Mouse (Mus musculus) heart, embryonic 13.5 days (tissue): Measurements from ENCODE around the gene Cela3a. TPM values are rescaled to one million over a fixed set of nuclear protein-coding genes. Genes with fewer than 3 reads are reported as not detected.

ENCODE experiments used
- polyA plus RNA-seq: library from polyadenylated mRNA; unstranded; fragments of >200 nt; fragmentation: Nextera tagmentation; extraction: Ambion mirVana; gene quantifications from 2 replicates; pipeline ENCODE4 v1.2.1, GENCODE M21; 2015

Gene Cela3a
- polyA plus RNA-seq, 1 experiment from 2014 or later: not detected

Other genes starting within 250 kb of the Cela3a start
- gene Wnt4, start 132.3 kb downstream of the Cela3a start, polyA plus RNA-seq: 0.84 and 0.95 TPM in 2 replicates
- 501 and 529 TPM in 2 replicates for gene Cdc42, start 52.1 kb downstream of the Cela3a start, polyA plus RNA-seq
- gene Cela3b, start 20.7 kb upstream of the Cela3a start, polyA plus RNA-seq: 0.22 TPM in 1 of 2 replicates, not detected in the other
- not detected in 2 replicates for gene 1700013G24Rik, start 43.5 kb upstream of the Cela3a start, polyA plus RNA-seq
- 48.9 and 50.0 TPM in 2 replicates for gene Hspg2, start 59.0 kb upstream of the Cela3a start, polyA plus RNA-seq
- gene Ldlrad2, start 164.8 kb upstream of the Cela3a start, polyA plus RNA-seq: not detected in 2 replicates
- 31.8 and 34.6 TPM in 2 replicates for gene Usp48, start 184.0 kb upstream of the Cela3a start, polyA plus RNA-seq